Mouse (Mus musculus) midbrain, embryonic 15.5 days (tissue): ENCODE data around the gene Tnfsf4. TPM values are rescaled to one million over a fixed set of nuclear protein-coding genes. Genes with fewer than 3 reads are reported as not detected.
A peak's percentile ranks its signal among the peaks of the same experiment; 100 is the strongest.

Source experiments
- ATAC-seq: fragments of 200-750 bp; cut with Nextera tagmentation; replicated peaks from 2 replicates; pipeline ENCODE4 v1.8.0; 2017; ENCODE audit warnings: moderate TSS enrichment
- H3K27ac ChIP-seq: fragments of 300-500 bp; sonication (generic); 2 replicates; pipeline ENCODE4 v1.5.1; 2015; ENCODE audit warnings: mild to moderate bottlenecking, inconsistent platforms
- H3K27me3 ChIP-seq: fragments of 300-500 bp; sonication (generic); replicated peaks from 2 replicates; pipeline ENCODE4 v1.6.1; 2015; ENCODE audit warnings: inconsistent platforms
- H3K36me3 ChIP-seq: fragments of 300-500 bp; sonication (generic); replicated peaks from 2 replicates; pipeline ENCODE4 v1.6.1; 2015; ENCODE audit warnings: inconsistent platforms
- H3K4me1 ChIP-seq: fragments of 300-500 bp; sonication (generic); 2 replicates; pipeline ENCODE4 v1.6.1; 2015; ENCODE audit warnings: inconsistent platforms
- H3K4me2 ChIP-seq: fragments of 300-500 bp; sonication (generic); 2 replicates; pipeline ENCODE4 v1.6.1; 2015; ENCODE audit warnings: inconsistent platforms, mild to moderate bottlenecking, moderate library complexity
- H3K4me3 ChIP-seq: fragments of 300-500 bp; sonication (generic); 2 replicates; pipeline ENCODE4 v1.5.1; 2015; ENCODE audit warnings: mild to moderate bottlenecking, inconsistent platforms
- H3K9ac ChIP-seq: fragments of 300-500 bp; sonication (generic); 2 replicates; pipeline ENCODE4 v1.6.1; 2015; ENCODE audit warnings: mild to moderate bottlenecking, inconsistent platforms
- H3K9me3 ChIP-seq: fragments of 300-500 bp; sonication (generic); 2 replicates; pipeline ENCODE4 v1.6.1; 2016; ENCODE audit warnings: inconsistent platforms
- WGBS: fragments of 180-500 bp; shearing (Covaris S2); methylation state at CpG from one replicate; pipeline ENCODE4 v1.1.7; 2015; ENCODE audit warnings: mixed read lengths; 5-methylcytosine and 5-hydroxymethylcytosine counted together
- polyA plus RNA-seq: library from polyadenylated mRNA; unstranded; fragments of >200 nt; fragmentation: Nextera tagmentation; extraction: Ambion mirVana; gene quantifications from 2 replicates; pipeline ENCODE4 v1.2.1, GENCODE M21; 2015

Gene Tnfsf4
- polyA plus RNA-seq: not detected in 2 replicates

DNA sequence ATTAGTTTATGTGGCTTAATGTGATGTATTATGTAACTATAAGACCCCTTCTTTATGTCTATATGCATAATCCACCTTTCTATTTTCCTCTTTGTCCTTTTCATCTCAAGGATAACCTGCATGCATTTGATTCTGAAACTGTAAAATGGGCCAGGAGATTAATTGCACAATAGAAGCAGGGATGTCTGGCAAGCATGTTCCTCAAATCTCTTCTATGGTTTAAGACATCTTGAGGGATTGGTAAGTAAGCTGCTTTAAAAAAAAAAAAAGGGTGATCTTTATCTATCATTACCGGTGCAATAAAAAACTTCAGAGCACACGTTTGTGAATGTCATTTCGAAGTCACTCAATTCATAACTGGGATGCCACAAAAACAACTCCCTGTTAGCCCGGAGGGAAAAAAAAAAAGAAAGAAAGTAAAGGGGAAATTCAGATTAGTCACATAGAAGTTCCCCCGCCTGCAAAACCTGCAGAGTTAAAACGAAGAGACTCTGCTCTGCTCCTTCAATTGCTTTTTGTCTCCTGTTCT is at the start of gene Tnfsf4:
TSS of gene Tnfsf4 (plus strand) at position 479 of the 529 bp plus-strand sequence.
- ATAC-seq: no peak
- Histone ChIP-seq H3K9me3 (no peaks in the 10 kb centered on the region), H3K4me2 (no peak within 1 kb of the TSS), H3K27ac (no peak within 1 kb of the TSS), H3K9ac (no peak within 1 kb of the TSS), H3K4me3 (no peak within 1 kb of the TSS), H3K36me3 (no peaks in the 10 kb centered on the region), H3K27me3 (no peaks in the 10 kb centered on the region), H3K4me1 (no peaks in the 10 kb centered on the region)
- 69% methylated on average over 6 of the region's 6 CpGs for WGBS

DNA sequence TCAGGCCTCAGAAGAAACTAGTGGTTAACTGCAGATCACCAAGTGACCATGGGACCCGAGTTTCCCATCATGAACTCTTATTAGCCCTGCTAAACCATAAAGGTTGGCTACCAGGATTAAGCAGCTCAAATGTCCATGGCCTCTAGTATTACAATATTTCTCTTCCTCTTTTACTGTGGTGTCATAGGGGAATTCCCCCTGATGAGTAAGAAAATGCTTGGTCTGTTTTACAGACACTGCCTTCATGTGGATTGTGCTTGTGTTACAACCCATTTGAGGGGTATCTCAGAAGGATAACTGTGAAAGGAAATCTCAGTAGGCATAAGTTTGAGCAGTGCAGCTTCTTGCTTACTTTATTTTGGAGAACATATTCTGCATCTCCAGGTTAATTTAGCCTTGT is 44.2 kb upstream of the Tnfsf4 start:
- H3K4me3 ChIP-seq: no peak overlapping the region
- no peak for ATAC-seq
- no peaks in the 10 kb centered on the region for H3K27me3 ChIP-seq
- no peaks in the 10 kb centered on the region for H3K36me3 ChIP-seq
- WGBS: 88% methylated on average over 1 of the region's 1 CpGs
- no peak overlapping the region for H3K4me2 ChIP-seq
- no peak overlapping the region for H3K27ac ChIP-seq
- H3K9me3 ChIP-seq: no peaks in the 10 kb centered on the region
- no peaks in the 10 kb centered on the region for H3K4me1 ChIP-seq
- H3K9ac ChIP-seq: no peak overlapping the region

DNA sequence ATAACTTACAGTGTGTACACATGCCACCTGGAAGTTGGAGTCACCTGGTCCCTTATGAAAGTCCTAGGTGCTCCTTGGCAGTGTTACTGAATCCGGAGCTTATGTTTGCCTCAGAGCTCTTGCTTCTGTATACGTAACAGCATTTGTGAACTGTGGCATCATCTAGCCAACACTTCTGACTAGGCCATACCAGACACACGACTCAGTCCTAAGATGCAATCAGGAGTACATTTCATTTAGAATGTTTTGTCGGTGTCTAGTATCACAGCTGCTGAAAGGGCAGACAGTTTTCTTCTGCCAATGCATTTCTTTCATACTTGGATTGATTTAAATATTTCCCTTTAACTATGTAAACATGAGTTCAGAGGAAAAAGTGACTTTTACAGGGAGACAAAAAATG is 30.2 kb upstream of the Tnfsf4 start:
- Histone ChIP-seq H3K9ac (no peak overlapping the region), H3K27me3 (no peaks in the 10 kb centered on the region), H3K9me3 (no peaks in the 10 kb centered on the region), H3K27ac (no peak overlapping the region), H3K4me1 (no peaks in the 10 kb centered on the region), H3K4me2 (no peak overlapping the region), H3K36me3 (no peaks in the 10 kb centered on the region), H3K4me3 (no peak overlapping the region)
- ATAC-seq: no peak
- WGBS: 86% methylated on average over 4 of the region's 4 CpGs

DNA sequence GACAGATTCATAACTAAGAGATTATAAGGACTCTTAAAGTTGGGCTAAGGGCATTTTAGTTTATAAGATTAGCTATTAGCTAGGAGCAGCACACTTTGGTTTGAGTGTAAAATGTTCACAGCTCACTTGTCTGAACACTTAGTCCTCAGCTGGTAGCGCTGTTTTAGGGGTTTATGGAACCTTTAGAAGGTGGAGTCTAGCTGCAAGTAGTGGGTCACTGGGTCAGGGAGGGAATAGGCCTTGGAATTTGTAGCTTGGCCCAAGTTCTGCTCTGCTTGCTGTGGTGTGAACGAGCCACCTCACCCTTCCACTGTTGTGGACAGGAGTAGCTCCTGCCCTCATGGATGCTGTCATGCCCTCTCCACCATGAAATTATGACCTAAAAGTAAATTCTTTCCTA is 23.3 kb upstream of the Tnfsf4 start:
- Histone ChIP-seq H3K4me2 (no peak overlapping the region), H3K4me1 (no peaks in the 10 kb centered on the region), H3K36me3 (no peaks in the 10 kb centered on the region), H3K27me3 (no peaks in the 10 kb centered on the region), H3K4me3 (no peak overlapping the region), H3K9ac (no peak overlapping the region), H3K9me3 (no peaks in the 10 kb centered on the region), H3K27ac (no peak overlapping the region)
- 89% methylated on average over 2 of the region's 2 CpGs for WGBS
- ATAC-seq: no peak

DNA sequence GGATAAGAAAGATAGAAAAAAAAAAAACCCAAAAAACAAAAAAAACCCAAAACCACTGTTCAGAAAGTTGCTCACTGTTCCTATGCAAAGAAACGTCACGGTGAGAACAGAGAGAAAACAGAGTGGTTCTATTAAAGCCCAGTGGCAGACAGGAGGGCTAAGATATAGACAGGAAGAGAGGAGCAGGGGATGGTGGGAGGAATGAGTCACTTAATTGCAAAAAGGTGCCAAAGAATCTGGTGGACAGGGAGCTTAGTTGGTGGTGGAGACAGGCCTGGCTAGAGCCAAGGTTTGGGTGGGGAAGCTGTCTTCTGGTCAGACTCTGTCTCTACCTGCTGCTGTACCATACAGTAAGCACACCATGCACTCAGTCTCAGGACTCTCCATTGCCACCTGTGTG is 19.3 kb upstream of the Tnfsf4 start:
- no peak overlapping the region for H3K4me3 ChIP-seq
- H3K4me2 ChIP-seq: no peak overlapping the region
- H3K27ac ChIP-seq: no peak overlapping the region
- no peak for ATAC-seq
- no peaks in the 10 kb centered on the region for H3K36me3 ChIP-seq
- peaks cover 10% of the 10 kb centered on the region for H3K4me1 ChIP-seq
- H3K27me3 ChIP-seq: no peaks in the 10 kb centered on the region
- H3K9me3 ChIP-seq: no peaks in the 10 kb centered on the region
- H3K9ac ChIP-seq: no peak overlapping the region
- WGBS: 88% methylated on average over 2 of the region's 2 CpGs

DNA sequence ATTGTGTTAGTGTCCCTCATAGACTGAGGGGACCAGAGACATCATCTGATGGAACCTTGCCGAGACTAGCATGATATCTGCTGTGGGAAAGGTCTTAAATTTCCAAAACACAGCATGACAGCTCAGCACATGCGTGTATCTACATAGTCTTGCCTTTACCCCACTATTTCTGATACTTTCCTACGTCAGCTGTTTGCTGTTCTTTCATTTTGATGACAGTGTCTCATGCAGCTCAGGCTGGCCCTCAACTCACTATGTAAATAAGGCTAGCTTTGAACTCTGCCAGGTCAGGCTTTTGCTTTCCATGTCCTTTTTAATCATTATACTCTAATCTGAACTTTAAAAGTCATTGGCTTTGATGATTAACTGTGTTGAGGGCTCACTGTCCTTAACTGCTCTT is 16.6 kb upstream of the Tnfsf4 start:
- Histone ChIP-seq H3K9me3 (no peaks in the 10 kb centered on the region), H3K4me1 (peaks cover 10% of the 10 kb centered on the region), H3K36me3 (no peaks in the 10 kb centered on the region), H3K9ac (no peak overlapping the region), H3K27ac (no peak overlapping the region), H3K27me3 (no peaks in the 10 kb centered on the region), H3K4me3 (no peak overlapping the region), H3K4me2 (no peak overlapping the region)
- ATAC-seq: no peak
- 88% methylated on average over 3 of the region's 3 CpGs for WGBS

DNA sequence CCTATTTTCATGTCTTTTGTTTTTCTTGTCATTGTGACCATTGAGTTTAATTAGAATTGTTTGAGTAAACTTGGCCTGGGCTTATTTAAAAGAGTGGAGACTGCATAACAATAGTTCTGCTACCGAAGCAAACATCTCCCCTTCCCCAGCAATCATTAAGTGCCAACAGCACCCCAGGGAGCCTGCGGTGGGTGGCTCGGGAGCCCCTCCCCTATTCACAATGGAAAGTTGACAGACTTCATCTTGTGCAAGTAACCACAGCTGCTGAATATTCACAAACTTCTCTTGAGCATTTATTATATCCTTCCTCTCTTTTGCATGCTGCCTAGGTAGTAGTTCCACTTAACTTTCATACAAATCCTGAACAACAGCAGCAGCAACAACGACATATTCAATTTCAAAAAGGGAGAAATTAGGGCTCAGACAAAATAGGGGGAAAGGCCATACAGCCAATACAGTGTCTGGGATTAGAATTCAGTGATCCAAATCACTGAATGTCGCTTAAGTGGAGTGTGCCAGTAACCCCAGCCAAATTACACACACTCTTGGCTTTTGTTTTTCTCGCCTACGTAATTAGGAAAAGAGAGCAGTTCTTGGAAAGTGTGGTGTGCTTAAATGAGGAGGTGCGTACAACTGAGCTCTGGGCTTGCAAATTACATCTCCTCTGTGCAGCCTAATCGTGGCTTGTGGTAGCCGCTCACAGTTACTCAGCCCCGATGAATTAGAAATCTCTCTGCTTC is 15.4 kb upstream of the Tnfsf4 start:
- Histone ChIP-seq H3K27ac (no peak overlapping the region), H3K4me2 (no peak overlapping the region), H3K9ac (no peak overlapping the region), H3K36me3 (no peaks in the 10 kb centered on the region), H3K9me3 (no peaks in the 10 kb centered on the region), H3K4me3 (no peak overlapping the region), H3K27me3 (no peaks in the 10 kb centered on the region), H3K4me1 (peaks cover 10% of the 10 kb centered on the region)
- peak; percentile 56 for ATAC-seq
- 16% methylated on average over 11 of the region's 11 CpGs for WGBS

DNA sequence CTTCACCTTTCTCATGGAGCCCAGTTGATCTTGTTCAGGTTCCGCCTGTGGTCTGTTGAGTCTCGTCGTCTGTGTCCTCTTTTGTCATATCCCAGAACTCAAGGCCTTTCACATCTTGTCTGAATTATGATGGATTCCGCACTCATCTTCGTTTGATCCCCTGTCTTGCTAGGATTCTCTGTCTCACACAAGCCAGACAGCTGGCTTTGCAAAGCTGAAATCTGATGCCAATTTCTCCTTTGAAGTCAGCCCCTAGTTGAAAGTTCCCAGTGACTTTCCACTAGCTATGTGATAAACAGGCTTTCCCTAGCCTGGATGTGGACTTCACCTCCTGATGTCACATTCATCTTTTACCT is 14.8 kb upstream of the Tnfsf4 start:
- H3K9ac ChIP-seq: no peak overlapping the region
- H3K4me2 ChIP-seq: no peak overlapping the region
- WGBS: 36% methylated on average over 5 of the region's 5 CpGs
- peaks cover 10% of the 10 kb centered on the region for H3K4me1 ChIP-seq
- H3K9me3 ChIP-seq: no peaks in the 10 kb centered on the region
- no peaks in the 10 kb centered on the region for H3K27me3 ChIP-seq
- H3K36me3 ChIP-seq: no peaks in the 10 kb centered on the region
- no peak for ATAC-seq
- no peak overlapping the region for H3K4me3 ChIP-seq
- no peak overlapping the region for H3K27ac ChIP-seq

DNA sequence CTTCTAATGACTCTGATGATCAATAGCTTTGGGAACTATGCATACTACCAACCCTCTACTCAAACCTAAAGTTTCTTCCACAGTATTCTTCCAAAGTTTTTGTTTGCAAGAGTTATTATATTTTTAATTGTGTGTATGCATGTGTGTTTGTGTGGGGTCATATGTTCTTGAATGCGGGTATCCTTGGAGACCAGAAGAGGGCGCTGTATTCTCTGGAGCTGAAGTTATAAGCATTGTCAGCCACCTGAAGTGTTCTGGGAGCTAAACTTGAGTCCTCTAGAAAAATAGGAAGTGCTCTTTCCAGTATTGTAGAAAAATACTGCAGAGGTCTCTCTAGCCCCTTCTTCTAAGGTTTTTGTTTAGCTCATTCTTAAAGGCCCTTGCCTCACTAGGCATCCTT is 5.1 kb upstream of the Tnfsf4 start:
- H3K4me2 ChIP-seq: no peak overlapping the region
- H3K36me3 ChIP-seq: no peaks in the 10 kb centered on the region
- no peaks in the 10 kb centered on the region for H3K27me3 ChIP-seq
- H3K9me3 ChIP-seq: no peaks in the 10 kb centered on the region
- H3K4me1 ChIP-seq: no peaks in the 10 kb centered on the region
- no peak overlapping the region for H3K9ac ChIP-seq
- ATAC-seq: no peak
- no peak overlapping the region for H3K4me3 ChIP-seq
- no peak overlapping the region for H3K27ac ChIP-seq
- WGBS: 71% methylated on average over 2 of the region's 2 CpGs

DNA sequence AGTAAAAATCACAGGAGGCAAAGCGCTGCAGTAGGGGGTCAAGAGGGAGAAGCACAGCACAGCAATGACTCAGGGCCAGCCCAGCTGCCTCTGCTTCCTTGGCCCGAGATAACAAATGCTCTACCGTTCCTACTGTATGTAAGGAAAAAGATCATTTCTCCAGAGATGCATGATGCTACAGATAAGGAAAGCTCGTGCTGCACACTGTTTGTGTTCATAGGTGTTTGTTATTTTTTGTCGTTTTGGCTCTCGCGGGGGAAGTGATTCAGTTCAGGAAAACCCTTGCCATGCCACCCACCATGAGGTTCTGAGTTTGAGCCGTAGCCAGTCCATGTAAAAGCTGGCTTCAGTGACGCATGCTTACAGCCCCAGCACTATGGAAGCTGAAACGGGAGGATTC is 2.3 kb upstream of the Tnfsf4 start:
- H3K4me3 ChIP-seq: no peak overlapping the region
- no peak for ATAC-seq
- H3K27ac ChIP-seq: no peak overlapping the region
- H3K9me3 ChIP-seq: no peaks in the 10 kb centered on the region
- WGBS: 86% methylated on average over 10 of the region's 10 CpGs
- H3K36me3 ChIP-seq: no peaks in the 10 kb centered on the region
- no peak overlapping the region for H3K9ac ChIP-seq
- H3K27me3 ChIP-seq: no peaks in the 10 kb centered on the region
- H3K4me2 ChIP-seq: no peak overlapping the region
- H3K4me1 ChIP-seq: no peaks in the 10 kb centered on the region

DNA sequence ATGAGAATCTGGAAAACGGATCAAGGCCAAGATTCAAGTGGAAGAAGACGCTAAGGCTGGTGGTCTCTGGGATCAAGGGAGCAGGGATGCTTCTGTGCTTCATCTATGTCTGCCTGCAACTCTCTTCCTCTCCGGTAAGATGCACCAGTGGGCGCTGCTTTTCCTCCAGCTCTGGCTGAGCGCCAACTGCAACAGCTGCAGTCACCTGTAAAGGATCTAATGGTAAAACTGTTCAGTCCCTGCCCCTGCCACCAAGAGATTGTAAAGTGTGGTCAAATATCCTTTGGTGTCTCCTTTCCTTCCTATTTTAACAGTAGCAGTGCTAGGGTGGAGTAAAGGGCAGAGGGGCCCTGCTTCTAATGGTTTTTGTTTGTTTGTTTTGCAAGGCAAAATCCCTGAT is 401 bp downstream of the Tnfsf4 start:
- Histone ChIP-seq H3K27me3 (no peaks in the 10 kb centered on the region), H3K4me1 (no peaks in the 10 kb centered on the region), H3K9me3 (no peaks in the 10 kb centered on the region), H3K4me2 (no peak overlapping the region), H3K36me3 (no peaks in the 10 kb centered on the region), H3K4me3 (no peak overlapping the region), H3K27ac (no peak overlapping the region), H3K9ac (no peak overlapping the region)
- no peak for ATAC-seq
- WGBS: 61% methylated on average over 5 of the region's 5 CpGs

DNA sequence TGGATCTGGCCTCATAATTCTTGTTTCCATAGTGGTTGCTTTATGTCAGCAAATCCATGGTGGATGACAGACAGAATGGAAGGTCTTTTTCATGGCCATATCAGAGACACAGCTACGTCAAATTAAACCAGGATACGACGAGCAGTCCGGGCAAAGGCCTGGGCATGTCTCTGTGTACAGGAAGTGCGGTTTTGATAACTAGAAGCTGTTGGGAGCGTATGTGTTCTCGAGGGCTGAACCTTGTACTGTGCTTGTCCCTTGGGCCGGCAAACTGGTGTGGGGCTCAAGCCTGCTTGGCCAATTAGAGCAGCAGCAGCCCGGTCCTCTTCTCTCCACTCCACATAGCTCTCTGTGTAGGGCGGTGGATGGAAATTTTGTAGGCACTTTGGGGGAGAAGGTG is 1.1 kb downstream of the Tnfsf4 start:
- WGBS: 95% methylated on average over 10 of the region's 10 CpGs
- ATAC-seq: no peak
- H3K36me3 ChIP-seq: no peaks in the 10 kb centered on the region
- H3K9me3 ChIP-seq: no peaks in the 10 kb centered on the region
- H3K9ac ChIP-seq: no peak overlapping the region
- H3K4me1 ChIP-seq: no peaks in the 10 kb centered on the region
- H3K4me2 ChIP-seq: no peak overlapping the region
- H3K4me3 ChIP-seq: no peak overlapping the region
- no peaks in the 10 kb centered on the region for H3K27me3 ChIP-seq
- no peak overlapping the region for H3K27ac ChIP-seq

DNA sequence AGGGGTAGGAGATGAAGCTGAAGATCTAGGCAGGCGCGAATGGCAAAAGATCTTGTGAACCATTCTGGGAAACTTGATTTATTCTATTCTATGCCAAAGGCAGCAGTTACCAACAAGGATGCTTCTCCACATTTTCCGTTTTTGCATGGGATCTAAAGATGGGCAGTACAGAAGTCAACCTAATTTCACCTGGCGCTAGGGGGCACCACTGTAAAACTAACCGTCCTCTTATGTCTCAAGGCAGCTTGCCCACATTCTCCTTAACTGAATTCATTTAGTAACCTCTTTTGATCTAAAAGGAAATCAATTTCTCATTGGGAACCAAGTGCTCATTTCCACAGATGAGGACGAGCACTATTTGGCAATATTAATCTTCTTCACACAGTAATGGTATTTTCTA is 4.9 kb downstream of the Tnfsf4 start:
- no peaks in the 10 kb centered on the region for H3K9me3 ChIP-seq
- H3K9ac ChIP-seq: no peak overlapping the region

More for the DNA sequence above, 4.9 kb downstream of the Tnfsf4 start:
- Histone ChIP-seq H3K36me3 (no peaks in the 10 kb centered on the region), H3K27me3 (no peaks in the 10 kb centered on the region), H3K4me2 (no peak overlapping the region), H3K4me1 (no peaks in the 10 kb centered on the region), H3K4me3 (no peak overlapping the region), H3K27ac (no peak overlapping the region)
- no peak for ATAC-seq
- 31% methylated on average over 6 of the region's 6 CpGs for WGBS
